Mouse (Mus musculus) ES-E14 (cell line): ENCODE results near the gene Adgrl3.

ENCODE experiments used
- CHD2 ChIP-seq: IDR thresholded peaks from 2 replicates; pipeline ENCODE4 v1.6.1; 2014; ENCODE audit warnings: mild to moderate bottlenecking, low read depth, low read length, inconsistent platforms
- HCFC1 ChIP-seq: IDR thresholded peaks from 2 replicates; pipeline ENCODE4 v1.6.1; 2012; ENCODE audit warnings: low read length, inconsistent platforms, borderline replicate concordance; ENCODE audit not compliant: insufficient read depth
- ZNF384 ChIP-seq: IDR thresholded peaks from 2 replicates; pipeline ENCODE4 v1.6.1; 2012; ENCODE audit warnings: low read depth, low read length, inconsistent platforms

DNA sequence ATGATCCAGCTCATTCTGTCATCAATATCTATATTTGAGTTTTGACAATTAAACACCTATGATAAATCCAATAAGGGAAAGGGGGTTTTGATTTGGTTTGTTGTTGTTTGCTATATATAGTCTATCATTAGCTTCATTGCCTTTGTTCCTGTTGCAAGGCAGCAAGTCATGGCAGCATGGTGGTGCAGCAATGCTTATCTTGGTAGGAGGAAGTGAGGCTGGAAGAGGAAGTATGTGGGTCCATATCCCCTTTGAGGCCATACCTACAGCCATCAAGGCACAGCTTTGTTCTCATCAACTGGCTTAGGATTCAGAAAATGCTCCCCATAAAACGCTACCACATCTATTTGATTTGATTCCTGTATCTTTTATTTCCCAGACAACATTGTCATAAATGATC, 58.1 kb downstream of the Adgrl3 start:
- TF ChIP-seq ZNF384 (no peak), HCFC1 (no peak), CHD2 (no peak)
